Mouse (Mus musculus) embryonic facial prominence, embryonic 11.5 days (tissue): ENCODE measurements at regions not wholly inside any gene's neighbourhood (a gene's known extent, or its start where the extent isn't known, plus 50 kb on each side); places are given as distances from the start of the nearest gene placed in this dataset.
"Not testable (repeated sequence)": the region's sequence is repeated elsewhere in the genome, so short reads cannot be mapped to it uniquely, and the experiment has no call there.

Experiments used
- ATAC-seq: fragments of 200-750 bp; cut with Nextera tagmentation; replicated peaks from 2 replicates; pipeline ENCODE4 v1.8.0; 2017; ENCODE audit warnings: low read depth; ENCODE audit not compliant: insufficient number of reproducible peaks, low FRiP score, low TSS enrichment
- DNase-seq: peaks from one replicate; pipeline ENCODE4 v3.0.0-alpha.2; 2015; ENCODE audit warnings: low spot score
- H3K27ac ChIP-seq: fragments of 300-500 bp; sonication (generic); replicated peaks from 2 replicates; pipeline ENCODE4 v1.5.1; 2014; ENCODE audit warnings: mild to moderate bottlenecking, low read depth, low read length, control low read depth
- H3K27me3 ChIP-seq: fragments of 300-500 bp; sonication (generic); 2 replicates; pipeline ENCODE4 v1.6.1; 2014; ENCODE audit warnings: mild to moderate bottlenecking, low read length, moderate library complexity, mixed read lengths; ENCODE audit not compliant: control insufficient read depth, insufficient read depth
- H3K36me3 ChIP-seq: fragments of 300-500 bp; sonication (generic); replicated peaks from 2 replicates; pipeline ENCODE4 v1.6.1; 2014; ENCODE audit warnings: low read depth, mild to moderate bottlenecking, low read length, moderate library complexity, mixed read lengths; ENCODE audit not compliant: control insufficient read depth, insufficient read depth
- H3K4me1 ChIP-seq: fragments of 300-500 bp; sonication (generic); 2 replicates; pipeline ENCODE4 v1.6.1; 2014; ENCODE audit warnings: low read length, mixed read lengths; ENCODE audit not compliant: control insufficient read depth, insufficient read depth
- H3K4me2 ChIP-seq: fragments of 300-500 bp; sonication (generic); 2 replicates; pipeline ENCODE4 v1.6.1; 2014; ENCODE audit warnings: low read depth, mild to moderate bottlenecking, control low read depth, low read length, moderate library complexity
- H3K4me3 ChIP-seq: fragments of 300-500 bp; sonication (generic); 2 replicates; pipeline ENCODE4 v1.5.1; 2014; ENCODE audit warnings: low read depth, low read length, control low read depth
- H3K9ac ChIP-seq: fragments of 300-500 bp; sonication (generic); replicated peaks from 2 replicates; pipeline ENCODE4 v1.6.1; 2014; ENCODE audit warnings: mild to moderate bottlenecking, control low read depth, low read length
- H3K9me3 ChIP-seq: fragments of 300-500 bp; sonication (generic); replicated peaks from 2 replicates; pipeline ENCODE4 v1.6.1; 2016; ENCODE audit warnings: mild to moderate bottlenecking, low read length, inconsistent platforms, mixed read lengths; ENCODE audit not compliant: control insufficient read depth
- WGBS: fragments of 180-500 bp; shearing (Covaris S2); extraction: QIAGEN DNeasy Blood & Tissue Kit; methylation state at CpG from one replicate; pipeline ENCODE4 v1.1.7; 2014; 5-methylcytosine and 5-hydroxymethylcytosine counted together

DNA sequence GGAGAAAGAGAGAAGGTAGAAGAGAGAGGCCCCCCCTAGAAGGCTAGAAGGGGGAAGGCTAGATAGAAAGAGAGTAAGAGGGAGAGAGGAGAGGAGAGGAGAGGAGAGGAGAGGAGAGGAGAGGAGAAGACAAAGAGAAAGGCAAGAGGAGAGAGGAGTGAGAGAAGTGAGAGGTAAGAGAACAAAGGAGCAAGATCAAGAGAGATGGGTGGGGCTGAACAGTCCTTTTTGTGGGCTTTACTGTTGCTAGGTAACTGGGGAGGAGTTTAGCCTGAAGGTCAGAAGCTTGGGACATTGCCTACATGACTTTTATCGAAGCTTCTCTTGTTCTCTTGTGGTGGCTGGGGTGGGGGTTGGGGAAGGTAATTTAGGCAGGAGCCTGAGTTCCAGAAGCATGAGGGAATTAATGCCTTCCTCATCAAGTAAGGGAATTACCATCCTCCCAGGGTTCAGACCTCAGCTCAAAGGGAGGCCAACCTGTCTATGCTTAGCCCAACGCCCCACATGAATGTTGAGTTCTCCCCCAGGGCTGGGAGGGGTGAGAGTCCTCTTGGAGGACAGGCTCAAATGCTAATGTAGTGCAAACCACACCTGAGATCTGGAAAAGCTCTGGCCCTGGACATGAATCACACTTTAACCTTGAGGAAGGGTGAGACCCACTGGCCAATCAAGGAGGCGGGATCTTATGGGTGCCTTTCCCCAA is 662.1 kb upstream of the Gm21863 start:
- DNase-seq, H3K9ac ChIP-seq, ATAC-seq, H3K27me3 ChIP-seq, H3K4me1 ChIP-seq, H3K36me3 ChIP-seq, H3K4me3 ChIP-seq, H3K27ac ChIP-seq, H3K4me2 ChIP-seq, H3K9me3 ChIP-seq: not testable (repeated sequence)
- WGBS: 95% methylated on average over 3 of the region's 3 CpGs
